Mouse (Mus musculus): ENCODE data around the gene Otulin.

Otulin gene

DNA sequence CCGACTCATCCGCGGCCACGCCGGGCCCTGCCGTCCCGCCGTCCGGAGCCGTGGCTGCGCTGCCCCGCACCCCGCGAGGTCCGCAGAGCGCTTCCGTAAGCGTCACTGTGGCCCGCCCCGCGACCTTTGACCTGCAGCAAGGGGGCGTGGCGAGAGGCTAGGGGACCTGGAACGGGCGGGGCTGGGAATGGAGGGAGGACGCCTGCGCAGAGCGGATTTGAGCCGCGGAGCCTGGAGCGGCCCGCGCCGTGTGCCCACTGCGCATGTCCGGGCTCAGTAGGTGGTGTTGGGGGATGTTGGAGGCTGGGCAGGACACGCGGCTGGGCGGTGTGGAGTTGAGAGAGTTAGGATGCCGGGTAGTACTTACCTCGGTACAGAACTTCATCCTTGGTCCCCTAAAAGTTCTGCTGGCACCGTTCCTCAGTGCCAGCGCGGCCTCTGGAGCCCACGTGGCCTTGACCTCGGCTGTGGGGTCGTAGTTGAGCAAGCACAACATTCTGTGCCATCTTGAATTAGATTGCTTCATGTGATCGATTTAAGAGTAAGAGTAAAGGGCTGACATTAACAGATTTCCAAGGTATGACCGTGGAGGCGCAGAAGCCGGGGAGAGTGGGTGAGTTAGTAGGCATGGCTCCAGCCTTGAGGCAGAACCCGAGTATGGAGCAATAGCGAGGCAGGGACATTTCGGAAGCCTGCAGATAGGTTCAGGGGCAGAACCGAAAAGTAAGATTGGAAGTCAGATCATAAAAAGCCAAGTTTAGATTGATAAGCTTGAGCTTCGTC lies at the start of gene Otulin:
Otulin (minus strand) TSS at position 93 of the 783 bp plus-strand sequence.
- DNase-seq (ENCODE audit: low spot score in 2 of 2), result peak; percentile 99

DNA sequence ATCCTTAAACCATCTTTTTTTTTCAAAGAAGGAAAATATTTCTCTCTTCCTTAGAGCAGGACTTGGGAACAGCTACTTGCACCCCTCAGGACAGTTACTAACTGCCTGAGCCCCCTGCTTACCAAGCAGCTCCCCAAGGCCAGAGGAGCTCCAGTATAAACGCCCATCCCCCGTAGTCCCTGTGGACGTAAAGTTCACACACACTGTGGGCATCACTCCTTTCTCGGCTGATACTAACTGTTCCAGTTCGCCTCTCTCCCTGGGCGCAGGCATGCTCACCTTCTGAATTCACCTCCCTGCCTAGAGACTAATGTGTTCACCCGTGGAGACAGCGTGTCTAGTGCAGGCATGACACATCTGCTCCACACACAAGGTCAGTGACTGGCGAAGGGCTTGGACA lies 48.0 kb upstream of the Otulin start:
- DNase-seq (ENCODE audit: low spot score in 2 of 2), result no peak

DNA sequence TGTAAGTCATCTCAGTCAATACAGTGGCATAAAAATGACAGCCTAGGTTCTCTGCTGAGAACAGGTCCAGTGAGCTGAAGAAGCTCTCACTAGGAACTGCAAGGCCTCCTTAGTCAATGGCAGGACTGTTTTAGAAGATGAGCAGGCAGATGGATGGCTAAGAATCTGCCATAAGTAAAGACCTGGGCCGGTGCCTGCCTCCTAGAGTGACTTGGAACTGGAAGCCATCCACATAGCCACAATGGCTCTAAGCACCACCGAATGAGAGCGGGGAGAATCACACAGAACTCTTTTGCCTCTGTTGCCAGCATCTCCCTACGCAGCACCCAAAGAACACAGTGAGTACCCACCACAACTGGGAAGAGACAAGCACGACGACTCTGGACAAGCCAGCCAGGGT lies 47.3 kb upstream of the Otulin start:
- DNase-seq (ENCODE audit: low spot score in 2 of 2), result no peak

DNA sequence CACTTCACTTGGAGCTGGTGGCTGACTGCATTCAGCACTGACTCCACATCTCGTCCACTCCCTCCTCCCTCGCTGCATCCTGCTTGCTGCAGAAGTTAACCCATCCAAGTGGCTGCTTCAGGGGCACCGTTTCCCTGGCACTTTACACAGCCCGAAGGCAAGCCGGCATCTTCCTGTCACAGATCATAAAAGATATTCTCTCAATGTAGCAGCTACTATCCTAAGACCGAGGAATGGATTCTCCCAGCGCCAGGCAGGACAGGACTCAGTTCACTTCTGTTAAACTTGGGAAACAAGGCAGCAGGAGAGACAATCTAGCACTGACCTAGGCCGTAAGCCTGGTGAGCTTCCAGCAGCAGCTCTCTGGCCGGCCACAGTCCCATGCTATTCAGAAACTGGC lies 45.7 kb upstream of the Otulin start:
- DNase-seq (ENCODE audit: low spot score in 2 of 2), result no peak

DNA sequence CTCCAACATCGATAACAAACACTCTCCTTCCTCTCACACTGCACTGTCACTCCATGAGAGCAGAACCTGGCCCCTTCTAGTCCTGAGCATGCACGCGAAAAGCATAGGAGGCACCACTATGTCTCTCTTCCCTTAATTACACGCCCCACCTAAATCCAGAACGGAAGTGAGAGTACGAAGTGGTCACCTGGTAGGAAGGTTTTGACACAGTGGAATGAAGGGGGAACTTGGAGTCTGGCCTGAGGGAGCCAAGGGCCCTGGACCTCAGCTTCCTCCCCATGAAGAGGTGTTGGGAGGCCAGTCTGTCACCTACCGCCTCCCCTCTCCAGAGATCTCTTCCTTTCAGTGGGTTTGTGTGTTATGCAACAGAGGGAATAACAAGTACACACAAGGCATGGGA lies 44.6 kb upstream of the Otulin start:
- no peak for DNase-seq (ENCODE audit: low spot score in 2 of 2)

DNA sequence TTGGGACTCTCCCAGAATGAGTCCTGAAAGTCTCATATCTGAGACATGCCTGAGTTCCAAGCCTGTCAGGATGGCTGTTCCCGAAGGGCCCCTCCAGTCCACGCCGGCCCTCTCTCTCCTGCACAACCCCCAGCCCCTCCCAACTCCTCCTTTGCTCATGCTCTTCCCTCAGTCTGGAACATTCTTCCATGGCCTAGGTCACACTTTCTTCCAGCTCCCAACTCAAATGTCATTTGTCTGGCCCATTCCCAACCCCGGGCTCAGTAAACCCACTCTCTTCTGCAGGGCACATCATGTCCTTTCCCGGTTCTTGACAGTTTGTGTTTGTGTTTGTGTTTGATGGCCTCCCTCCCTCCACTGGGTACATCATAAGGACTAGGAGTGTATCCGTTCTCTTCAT lies 43.5 kb upstream of the Otulin start:
- DNase-seq (ENCODE audit: low spot score in 2 of 2), result no peak

DNA sequence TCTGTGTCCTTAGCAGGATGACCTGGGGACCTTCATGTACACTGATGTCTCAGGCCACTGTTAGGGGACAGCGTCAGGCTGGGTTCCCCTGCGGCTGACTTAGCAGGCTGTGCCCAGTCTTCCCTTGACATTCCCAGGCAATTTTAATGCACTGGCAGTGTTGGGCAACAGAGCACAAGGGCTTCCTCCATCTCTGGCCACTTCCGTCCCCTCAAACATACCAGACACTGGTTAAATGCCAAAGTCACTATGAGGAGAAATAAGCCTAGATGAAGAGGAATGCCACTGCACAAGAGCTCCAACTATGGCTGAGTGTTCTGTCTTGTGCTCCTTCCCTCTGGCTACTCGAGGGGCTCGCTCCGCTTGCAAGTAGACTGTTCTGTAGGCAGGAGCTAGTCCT lies 42.7 kb upstream of the Otulin start:
- no peak for DNase-seq (ENCODE audit: low spot score in 2 of 2)

DNA sequence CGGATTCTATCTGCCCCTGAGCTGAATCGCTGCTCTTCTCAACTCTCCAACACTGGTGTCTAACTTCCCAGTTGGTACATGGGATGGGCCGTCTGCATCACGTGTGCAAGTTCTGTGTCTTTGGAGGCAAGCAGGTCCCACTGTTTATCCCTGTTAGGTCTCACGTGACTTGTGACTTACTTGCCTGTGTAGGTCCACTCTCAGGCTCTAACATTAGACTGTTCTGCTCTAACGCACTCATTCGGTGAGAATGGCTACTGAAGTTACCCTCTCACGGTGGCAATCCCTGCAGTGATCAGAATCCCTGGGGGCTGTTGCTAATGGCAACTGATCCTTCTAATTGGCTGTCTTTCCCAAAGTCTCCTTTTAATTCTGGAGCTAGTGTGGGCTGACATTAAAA lies 41.8 kb upstream of the Otulin start:
- DNase-seq (ENCODE audit: low spot score in 2 of 2), result no peak

DNA sequence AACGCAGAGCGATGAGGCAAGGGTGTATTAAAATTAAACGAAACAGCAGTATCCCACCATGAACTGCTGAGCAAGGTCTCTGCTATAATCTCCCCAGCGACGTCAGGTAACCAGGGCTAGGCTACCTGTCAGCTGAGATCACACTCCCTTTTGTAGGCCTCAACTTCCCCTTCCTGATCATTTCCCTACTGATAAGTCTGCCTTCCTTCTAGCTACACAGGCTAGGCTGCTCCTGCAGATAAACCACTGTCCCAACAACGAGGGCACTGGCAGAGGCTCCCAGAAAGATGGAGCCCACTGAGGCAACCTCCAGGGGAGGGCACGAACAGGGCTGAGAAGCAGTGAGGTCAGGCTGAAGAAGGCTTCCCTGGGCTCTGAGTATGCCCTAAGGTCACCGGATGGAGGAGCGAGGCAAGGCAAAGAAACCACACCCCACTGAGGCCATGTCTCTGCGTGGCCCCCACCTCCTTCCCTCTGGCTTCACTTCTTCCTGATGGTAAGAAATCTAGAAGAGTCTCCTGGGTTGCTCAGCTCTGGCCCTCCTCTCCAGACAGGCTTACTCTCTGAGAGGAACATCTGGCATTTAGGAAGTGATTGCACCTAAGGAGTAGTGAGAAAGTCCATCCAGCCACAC lies 41.2 kb upstream of the Otulin start:
- no peak for DNase-seq (ENCODE audit: low spot score in 2 of 2)

DNA sequence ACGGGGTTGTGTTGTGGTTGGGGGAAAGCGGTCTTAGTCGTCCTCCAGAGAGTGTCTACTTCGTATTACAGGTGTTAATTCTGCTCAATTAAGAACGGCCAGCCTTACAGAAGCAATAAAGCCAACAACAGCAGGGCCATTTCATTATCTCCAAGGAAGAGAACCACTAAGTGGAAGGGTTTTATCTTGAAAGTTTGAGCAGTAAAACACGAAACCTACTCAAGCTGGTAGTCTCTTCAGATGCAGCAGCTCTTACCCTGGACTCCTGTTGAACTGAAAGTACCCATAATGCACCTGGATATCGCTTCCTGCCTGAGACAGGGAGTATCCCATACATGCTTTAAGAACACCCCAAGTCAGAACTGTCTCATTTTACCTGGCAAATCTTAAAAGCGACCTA lies 40.2 kb upstream of the Otulin start:
- no peak for DNase-seq (ENCODE audit: low spot score in 2 of 2)

DNA sequence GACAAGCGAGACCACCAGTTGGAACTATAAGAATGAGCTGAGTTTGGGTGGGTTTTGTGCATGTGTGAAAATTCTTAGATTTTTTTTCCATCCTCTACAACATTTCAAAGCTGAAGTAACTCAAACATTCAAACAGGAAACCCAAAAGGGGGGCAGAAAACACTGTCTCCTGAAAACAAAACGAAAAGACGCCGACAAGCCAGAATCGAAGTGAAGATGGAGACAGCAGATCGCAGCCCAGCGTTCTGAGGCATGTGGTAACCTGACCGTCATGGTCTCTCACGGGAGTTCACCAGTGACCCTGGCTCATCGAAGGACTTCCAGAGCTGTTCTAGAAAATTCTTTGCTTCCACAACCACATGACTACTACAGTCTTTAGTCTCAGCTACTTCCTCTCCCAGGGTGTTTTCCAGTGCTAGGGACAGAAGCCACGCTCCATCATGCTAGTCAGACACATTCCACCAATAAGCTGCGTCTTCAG lies 39.5 kb upstream of the Otulin start:
- no peak for DNase-seq (ENCODE audit: low spot score in 2 of 2)

DNA sequence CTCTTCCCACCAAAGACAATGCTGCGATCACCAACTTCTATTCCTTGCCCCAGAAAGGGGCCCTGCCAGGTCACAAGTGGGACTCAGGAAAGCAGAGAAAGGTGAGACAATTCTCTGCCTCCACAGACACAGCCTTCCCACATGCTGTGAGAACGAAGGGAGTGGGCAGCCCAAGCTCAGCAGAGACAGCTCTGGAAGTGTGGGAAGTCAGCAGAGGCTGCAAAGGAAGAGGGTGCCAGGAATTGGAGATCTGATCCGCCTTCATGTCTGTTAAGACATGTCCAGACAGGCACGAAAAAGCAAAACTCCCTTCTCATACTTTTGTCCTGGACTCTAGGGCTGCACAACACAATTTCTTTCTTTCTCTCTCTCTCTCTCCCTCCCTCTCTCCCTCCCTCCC lies 38.8 kb upstream of the Otulin start:
- no peak for DNase-seq (ENCODE audit: low spot score in 2 of 2)

DNA sequence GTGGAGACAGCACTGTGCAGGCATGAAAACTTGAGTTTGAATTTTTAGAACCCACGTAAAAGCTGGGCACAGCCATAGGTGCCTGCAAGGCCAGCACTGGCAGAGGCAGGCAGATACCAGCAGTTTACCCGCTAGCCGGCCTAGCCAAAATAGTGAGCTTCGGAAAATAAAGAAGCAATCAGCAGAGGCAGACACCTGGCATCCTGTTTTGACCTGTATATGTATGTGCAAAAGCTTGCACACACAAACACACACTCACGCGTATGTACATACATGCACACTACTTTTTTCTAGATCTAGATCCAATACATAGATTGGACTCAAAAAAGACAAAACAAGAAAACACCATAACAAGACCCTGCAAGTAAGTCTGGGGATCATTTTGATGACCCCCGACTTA lies 38.1 kb upstream of the Otulin start:
- DNase-seq (ENCODE audit: low spot score in 2 of 2), result no peak

DNA sequence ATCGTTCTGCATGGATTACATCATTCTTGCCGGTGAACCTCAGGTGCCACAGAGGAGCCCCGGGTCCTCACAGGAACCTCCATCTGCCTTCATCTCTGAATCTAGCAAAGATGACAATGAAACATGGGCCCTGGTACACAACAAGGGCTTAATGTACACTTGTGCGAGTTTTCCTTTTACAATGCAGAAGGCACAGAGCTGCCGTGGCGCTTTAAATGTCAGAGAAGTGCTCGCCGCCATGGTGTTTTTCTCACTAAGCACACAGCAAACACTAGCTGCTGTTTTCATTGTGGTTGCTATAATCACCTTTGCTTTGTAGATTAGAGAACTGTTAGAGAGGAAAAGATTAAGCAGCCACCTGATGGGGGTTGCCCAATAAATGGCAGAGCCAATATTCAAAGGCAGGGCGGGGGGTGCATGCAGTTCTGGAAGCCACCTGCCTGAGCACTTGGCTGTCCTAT lies 37.5 kb upstream of the Otulin start:
- no peak for DNase-seq (ENCODE audit: low spot score in 2 of 2)

DNA sequence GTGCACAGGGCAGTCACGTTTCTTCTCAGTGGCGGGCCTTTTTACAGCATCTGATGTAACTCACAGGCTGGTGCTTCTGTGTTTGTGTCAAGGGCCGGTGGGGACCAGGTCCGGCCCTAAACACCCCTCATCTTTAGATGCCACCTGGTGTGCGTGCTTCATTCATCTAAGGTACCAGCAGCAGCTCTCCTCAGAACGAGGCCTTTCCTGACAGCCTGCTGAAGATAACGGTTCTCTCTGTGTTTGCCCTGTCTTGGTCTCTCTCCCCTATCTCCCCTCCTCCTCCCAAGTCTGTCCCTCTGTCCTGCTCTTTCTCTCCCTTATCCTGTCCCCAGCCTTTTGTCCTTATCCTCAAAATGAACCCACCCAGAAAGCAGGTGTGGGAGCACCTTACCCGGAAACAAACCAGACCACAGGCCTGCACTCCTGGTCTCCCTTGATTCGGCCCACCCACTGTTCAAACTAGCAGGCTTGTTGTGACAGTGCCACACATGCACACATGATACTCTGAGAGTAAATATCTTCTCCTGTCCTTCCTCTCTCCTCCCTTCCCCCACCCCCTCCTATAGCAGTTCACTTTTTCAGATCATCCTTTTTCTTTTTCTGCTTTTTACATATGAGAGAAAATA lies 36.5 kb upstream of the Otulin start:
- DNase-seq (ENCODE audit: low spot score in 2 of 2), result no peak

DNA sequence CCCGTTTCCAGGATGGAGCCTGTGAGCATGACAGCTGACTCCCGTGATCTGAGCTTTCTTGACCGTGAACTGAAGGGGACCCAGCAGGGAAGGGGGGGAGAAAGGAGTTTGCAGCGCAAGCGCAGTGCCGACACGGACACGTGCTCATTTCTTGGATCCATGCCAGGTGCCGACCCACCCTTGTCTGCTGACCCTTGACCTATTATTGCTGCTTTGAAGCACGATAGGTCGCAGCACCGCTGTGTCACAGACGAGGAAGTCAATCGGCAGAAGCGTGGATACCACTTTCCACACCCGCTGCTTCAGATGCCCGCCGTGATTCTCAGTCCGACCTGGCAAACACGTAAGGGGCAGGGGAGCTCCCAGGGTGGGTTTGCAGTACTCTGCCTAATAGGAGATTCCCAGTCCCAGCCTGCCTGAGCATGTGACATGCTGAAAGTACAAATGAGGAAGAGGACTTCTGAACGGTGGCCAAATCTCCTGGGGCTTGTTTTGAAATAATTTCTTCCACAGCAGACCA lies 35.0 kb upstream of the Otulin start:
- no peak for DNase-seq (ENCODE audit: low spot score in 2 of 2)

DNA sequence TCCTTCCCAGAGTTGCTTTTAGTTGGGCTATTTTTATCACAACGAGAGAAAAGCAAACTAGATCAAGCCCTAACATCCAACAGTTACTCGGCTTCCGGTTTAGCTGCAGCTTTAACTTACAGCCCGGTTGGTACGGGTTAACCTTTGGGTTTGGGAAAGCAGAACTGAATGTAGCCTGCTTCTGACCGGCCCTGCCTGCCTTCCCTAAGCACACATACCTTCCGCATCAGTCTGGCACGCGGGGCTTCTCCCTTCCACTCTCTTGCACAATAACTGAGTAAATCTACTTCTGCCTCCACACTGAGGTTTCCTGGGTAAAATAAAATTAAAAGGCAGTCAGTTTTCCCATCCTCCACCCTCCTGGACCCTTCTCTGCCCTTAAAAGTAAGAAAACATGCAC lies 33.6 kb upstream of the Otulin start:
- DNase-seq (ENCODE audit: low spot score in 2 of 2), result no peak

DNA sequence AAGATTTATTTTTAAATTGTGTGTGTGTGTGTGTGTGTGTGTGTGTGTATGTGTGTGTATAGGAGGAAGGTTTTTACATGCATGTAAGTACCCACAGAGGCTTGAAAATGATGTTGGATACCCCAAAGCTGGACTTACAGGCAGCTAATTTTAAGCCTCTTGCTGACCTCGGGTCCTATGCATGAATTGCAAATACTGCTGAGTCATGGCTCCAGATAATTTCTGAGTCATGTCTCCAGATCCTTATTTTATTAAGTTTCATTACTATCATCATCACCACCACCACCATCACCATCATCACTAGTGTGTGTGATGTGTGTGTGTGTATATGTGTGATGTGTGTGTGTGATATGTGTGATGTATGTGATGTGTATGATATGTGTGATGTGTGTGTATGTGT lies 32.2 kb upstream of the Otulin start:
- DNase-seq (ENCODE audit: low spot score in 2 of 2), result no peak

DNA sequence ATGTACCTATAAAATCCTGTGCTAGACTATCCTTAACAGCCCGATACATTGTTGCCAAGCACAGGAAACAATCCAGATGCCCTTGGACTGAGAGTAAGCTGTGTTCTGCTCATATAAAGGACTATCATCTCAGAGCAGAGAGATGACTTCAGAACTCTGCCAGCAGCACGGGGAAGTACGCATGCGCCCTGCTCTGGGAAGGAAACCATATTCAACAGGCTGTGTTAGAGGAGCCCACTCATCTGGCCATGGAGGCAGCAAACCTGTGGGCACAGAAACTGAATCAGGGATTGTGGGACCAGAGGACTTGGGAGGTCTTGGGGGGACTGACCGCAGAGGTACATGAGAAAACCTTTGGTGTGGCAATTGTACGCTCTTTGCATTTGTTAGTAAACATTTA lies 31.2 kb upstream of the Otulin start:
- DNase-seq (ENCODE audit: low spot score in 2 of 2), result no peak

DNA sequence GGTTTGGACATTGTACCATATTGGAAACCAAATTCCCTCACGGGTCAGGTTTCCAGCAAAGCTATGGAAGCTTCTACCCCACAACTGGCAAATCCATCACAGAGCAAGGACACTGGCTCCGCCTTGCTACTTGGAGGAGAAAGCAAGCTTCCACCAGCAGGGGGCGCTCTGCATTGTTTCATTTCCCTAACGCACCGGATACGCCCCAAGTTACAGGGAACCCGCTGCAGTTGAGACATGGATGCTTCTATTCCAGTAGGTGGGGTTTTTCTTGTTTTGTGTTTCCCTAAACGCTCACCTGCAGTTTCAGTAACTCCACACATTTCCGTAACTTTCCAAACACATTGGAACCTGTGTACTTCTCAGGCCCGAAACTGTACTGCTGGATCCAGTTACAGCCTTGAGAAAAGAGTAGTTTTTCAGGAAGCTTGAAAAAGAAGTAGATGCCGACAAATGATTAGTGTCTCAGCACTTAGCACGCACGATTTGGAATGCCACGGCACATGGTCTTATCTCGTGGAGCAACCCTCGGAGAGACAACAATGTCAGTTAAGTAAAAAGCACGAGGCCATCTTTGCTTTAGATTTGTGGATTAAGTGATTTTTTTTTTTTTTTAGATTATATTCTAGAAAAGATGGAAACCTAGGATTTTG lies 29.2 kb upstream of the Otulin start:
- peak; percentile 68 to 90 for DNase-seq (ENCODE audit: low spot score in 2 of 2)

DNA sequence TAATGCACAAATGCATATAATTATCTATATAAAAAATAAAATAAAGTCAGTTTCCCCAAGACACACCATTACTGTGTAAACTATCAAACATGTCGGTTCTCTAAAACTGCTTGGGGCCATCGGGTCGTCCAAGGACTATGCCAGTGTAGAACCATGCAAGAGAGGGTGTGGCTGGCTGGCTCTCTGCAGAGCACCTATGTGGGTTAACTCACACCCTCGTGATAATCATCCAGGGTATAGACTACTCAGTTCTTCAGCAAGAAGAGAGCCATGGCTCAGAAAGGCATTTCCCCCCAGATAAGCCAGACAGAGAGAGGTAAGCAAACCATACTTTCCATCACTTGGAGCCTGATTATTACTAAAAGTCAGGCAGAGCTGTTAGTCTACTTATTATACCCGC lies 28.6 kb upstream of the Otulin start:
- DNase-seq (ENCODE audit: low spot score in 2 of 2), result no peak

DNA sequence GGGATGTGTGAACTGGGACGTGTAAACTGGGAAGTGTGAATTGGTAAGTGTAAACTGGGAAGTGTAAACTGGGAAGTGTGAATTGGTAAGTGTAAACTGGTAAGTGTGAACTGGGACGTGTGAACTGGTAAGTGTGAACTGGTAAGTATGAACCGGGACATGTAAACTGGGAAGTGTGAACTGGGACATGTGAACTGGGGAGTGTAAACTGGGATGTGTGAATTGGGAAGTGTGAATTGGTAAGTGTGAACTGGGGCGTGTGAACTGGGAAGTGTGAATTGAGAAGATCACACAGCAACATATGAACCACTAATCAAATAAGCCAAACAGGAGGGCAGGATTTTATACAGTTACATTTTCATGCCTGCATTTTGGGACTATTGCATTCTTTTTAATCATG lies 27.9 kb upstream of the Otulin start:
- DNase-seq (ENCODE audit: low spot score in 2 of 2), result no peak

All from spleen, postnatal 10 days (tissue).